8 mouse cellular contexts compared by ENCODE assay signal in genomic region chr11:49271334-49271733, GRCm38 (mm10). TPM values are rescaled to one million over a fixed set of nuclear protein-coding genes. Genes with fewer than 3 reads are reported as not detected.
DNase-seq lines count a peak whose midpoint lies in the region; ATAC-seq lines count a peak whose summit lies in the region.

No protein-coding gene starts in this region.

- no peaks in the 10 kb centered on the region for H3K27me3 ChIP-seq in intestine, embryonic 15.5 days (replicated peaks)
- H3K27me3 ChIP-seq in midbrain, embryonic 14.5 days (ENCODE audit: control insufficient read depth, insufficient read depth, low read length): no peaks in the 10 kb centered on the region

- no peak overlapping the region for H3K27ac ChIP-seq in intestine, embryonic 15.5 days
- H3K27ac ChIP-seq in midbrain, embryonic 14.5 days (replicated peaks; ENCODE audit: low read depth, low read length): no peak overlapping the region

- H3K4me2 ChIP-seq in intestine, embryonic 15.5 days (replicated peaks): no peak overlapping the region
- H3K4me2 ChIP-seq in midbrain, embryonic 14.5 days (ENCODE audit: low read length): no peak overlapping the region

- H3K9me3 ChIP-seq in intestine, embryonic 15.5 days: no peaks in the 10 kb centered on the region
- no peaks in the 10 kb centered on the region for H3K9me3 ChIP-seq in midbrain, embryonic 14.5 days (ENCODE audit: control insufficient read depth, low read length)

- no peak overlapping the region for H3K4me3 ChIP-seq in intestine, embryonic 15.5 days (replicated peaks)
- H3K4me3 ChIP-seq in midbrain, embryonic 14.5 days (replicated peaks; ENCODE audit: low read depth, low read length): no peak overlapping the region

- peak; percentile 57 for DNase-seq in cerebellum, adult 9-10 months
- no peak for DNase-seq in cerebellum, adult 9-11 months
- peak; percentile 50 to 68 for DNase-seq in right cerebral cortex, postnatal 10 days (ENCODE audit: low spot score in 2 of 2)
- DNase-seq in right cerebral cortex, postnatal 36 days (ENCODE audit: low spot score in 2 of 2): no peak
- peak; percentile 61 for DNase-seq in embryo, embryonic 9.5 days (ENCODE audit: extremely low spot score)
- DNase-seq in midbrain, embryonic 14.5 days: peak; percentile 88
- no peak for DNase-seq in urinary bladder, postnatal 36 days (ENCODE audit: low spot score in 2 of 2)

- WGBS in intestine, embryonic 15.5 days: 29% methylated on average over 7 of the region's 7 CpGs
- 32% methylated on average over 7 of the region's 7 CpGs for WGBS in midbrain, embryonic 14.5 days

- H3K36me3 ChIP-seq in intestine, embryonic 15.5 days: no peaks in the 10 kb centered on the region; the same call in 1 of the 2 replicates
- H3K36me3 ChIP-seq in midbrain, embryonic 14.5 days (ENCODE audit: control insufficient read depth, insufficient read depth, low read length): no peaks in the 10 kb centered on the region

- peak; percentile 36; the same call in 1 of the 2 replicates for ATAC-seq in intestine, embryonic 15.5 days
- peak; percentile 31; the same call in 1 of the 2 replicates for ATAC-seq in midbrain, embryonic 14.5 days (ENCODE audit: low FRiP score, low TSS enrichment)

- 0 out of 2 replicates have a peak, but pooled peaks cover 3% of the 10 kb centered on the region for H3K4me1 ChIP-seq in intestine, embryonic 15.5 days (replicated peaks)
- no peaks in the 10 kb centered on the region; the same call in 1 of the 2 replicates for H3K4me1 ChIP-seq in midbrain, embryonic 14.5 days (ENCODE audit: control insufficient read depth, insufficient read depth, low read length)

- no peak overlapping the region for H3K9ac ChIP-seq in intestine, embryonic 15.5 days
- H3K9ac ChIP-seq in midbrain, embryonic 14.5 days (replicated peaks; ENCODE audit: low read length): no peak overlapping the region

RNA-seq across cellular contexts. Expression of gene Olfr1393, which starts 6.8 kb away (rescaled TPM):
- not detected in 2 replicates for polyA plus RNA-seq in intestine, embryonic 15.5 days (2015; fragmentation: Nextera tagmentation; extraction: Ambion mirVana)
- polyA plus RNA-seq in midbrain, embryonic 14.5 days (2014; fragmentation: Nextera tagmentation; extraction: Ambion mirVana): 0.22 TPM in 1 of 2 replicates, not detected in the other

RNA-seq across cellular contexts. Expression of gene Olfr1392, which starts 13.7 kb away (rescaled TPM):
- not detected in 2 replicates for polyA plus RNA-seq in intestine, embryonic 15.5 days (2015; fragmentation: Nextera tagmentation; extraction: Ambion mirVana)
- 0.07 TPM in 1 of 2 replicates, not detected in the other for polyA plus RNA-seq in midbrain, embryonic 14.5 days (2014; fragmentation: Nextera tagmentation; extraction: Ambion mirVana)

RNA-seq across cellular contexts. Expression of gene Mgat1, which starts 27.3 kb away (rescaled TPM):
- 53.5 and 61.2 TPM in 2 replicates for polyA plus RNA-seq in intestine, embryonic 15.5 days (2015; fragmentation: Nextera tagmentation; extraction: Ambion mirVana)
- polyA plus RNA-seq in midbrain, embryonic 14.5 days (2014; fragmentation: Nextera tagmentation; extraction: Ambion mirVana): 27.0 and 27.9 TPM in 2 replicates

RNA-seq across cellular contexts. Expression of gene Olfr10, which starts 33.2 kb away (rescaled TPM):
- not detected in 2 replicates for polyA plus RNA-seq in intestine, embryonic 15.5 days (2015; fragmentation: Nextera tagmentation; extraction: Ambion mirVana)
- not detected in 2 replicates for polyA plus RNA-seq in midbrain, embryonic 14.5 days (2014; fragmentation: Nextera tagmentation; extraction: Ambion mirVana)

RNA-seq across cellular contexts. Expression of gene Olfr1391, which starts 51.2 kb away (rescaled TPM):
- polyA plus RNA-seq in intestine, embryonic 15.5 days (2015; fragmentation: Nextera tagmentation; extraction: Ambion mirVana): not detected in 2 replicates
- polyA plus RNA-seq in midbrain, embryonic 14.5 days (2014; fragmentation: Nextera tagmentation; extraction: Ambion mirVana): not detected in 2 replicates

Comparison
In these comparisons a context has a peak if more than half of its experiments do, and no peak if none do; other contexts are left out.
1. DNase-seq: peak in cerebellum, adult 9-10 months (single experiment), right cerebral cortex, postnatal 10 days (2 of 2), embryo, embryonic 9.5 days (single experiment) and midbrain, embryonic 14.5 days (single experiment); none in cerebellum, adult 9-11 months (single experiment), right cerebral cortex, postnatal 36 days (0 of 2) and urinary bladder, postnatal 36 days (0 of 2).